Mouse (Mus musculus): Measurements from ENCODE around the gene Wnt10b.
"Not testable (repeated sequence)": the region's sequence is repeated elsewhere in the genome, so short reads cannot be mapped to it uniquely, and the experiment has no call there.

Wnt10b gene

DNA sequence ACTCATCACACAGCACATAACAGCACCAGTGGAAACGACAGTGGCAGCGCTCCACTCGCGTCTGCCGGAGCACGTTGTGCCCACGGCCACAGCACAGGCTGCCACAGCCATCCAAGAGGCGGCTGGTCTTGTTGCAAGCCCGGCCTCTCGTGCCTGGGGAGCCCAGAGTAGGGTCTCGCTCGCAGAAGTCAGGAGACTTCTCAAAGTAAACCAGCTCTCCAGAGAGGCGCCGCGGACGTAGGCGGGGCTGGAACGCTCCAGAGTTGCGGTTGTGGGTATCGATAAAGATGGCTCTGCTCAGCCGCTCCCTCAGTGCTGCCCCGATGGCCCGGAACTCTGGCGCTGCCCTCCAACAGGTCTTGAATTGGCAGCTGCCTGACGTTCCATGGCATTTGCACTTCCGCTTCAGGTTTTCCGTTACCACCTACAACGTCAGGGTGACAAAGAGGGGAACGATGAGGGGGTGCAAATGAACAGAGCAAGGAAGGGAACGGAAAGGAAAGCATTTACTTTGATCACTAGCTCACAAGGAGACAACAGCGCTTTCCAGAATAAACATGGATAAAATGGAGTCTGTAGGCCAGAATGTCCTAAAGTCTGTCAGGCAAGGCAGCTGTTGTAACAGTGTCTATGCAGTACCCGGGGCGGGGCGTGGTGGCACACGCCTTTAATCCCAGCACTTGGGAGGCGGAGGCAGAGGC lies 5.3 kb downstream of the Wnt10b start:
- no peak for DNase-seq (ENCODE audit: low read depth, low spot score)

- no peak for DNase-seq (ENCODE audit: low read depth, low spot score)
Measured at GRCm38 (mm10) chr15:98771813-98772425, 6.0 kb downstream of the Wnt10b start.

- DNase-seq (ENCODE audit: low read depth, low spot score), result no peak
Measured at GRCm38 (mm10) chr15:98768259-98768658, 9.7 kb downstream of the Wnt10b start.

- DNase-seq (ENCODE audit: low read depth, low spot score), result no peak
Measured at GRCm38 (mm10) chr15:98765929-98766328, 12.0 kb downstream of the Wnt10b start.

DNA sequence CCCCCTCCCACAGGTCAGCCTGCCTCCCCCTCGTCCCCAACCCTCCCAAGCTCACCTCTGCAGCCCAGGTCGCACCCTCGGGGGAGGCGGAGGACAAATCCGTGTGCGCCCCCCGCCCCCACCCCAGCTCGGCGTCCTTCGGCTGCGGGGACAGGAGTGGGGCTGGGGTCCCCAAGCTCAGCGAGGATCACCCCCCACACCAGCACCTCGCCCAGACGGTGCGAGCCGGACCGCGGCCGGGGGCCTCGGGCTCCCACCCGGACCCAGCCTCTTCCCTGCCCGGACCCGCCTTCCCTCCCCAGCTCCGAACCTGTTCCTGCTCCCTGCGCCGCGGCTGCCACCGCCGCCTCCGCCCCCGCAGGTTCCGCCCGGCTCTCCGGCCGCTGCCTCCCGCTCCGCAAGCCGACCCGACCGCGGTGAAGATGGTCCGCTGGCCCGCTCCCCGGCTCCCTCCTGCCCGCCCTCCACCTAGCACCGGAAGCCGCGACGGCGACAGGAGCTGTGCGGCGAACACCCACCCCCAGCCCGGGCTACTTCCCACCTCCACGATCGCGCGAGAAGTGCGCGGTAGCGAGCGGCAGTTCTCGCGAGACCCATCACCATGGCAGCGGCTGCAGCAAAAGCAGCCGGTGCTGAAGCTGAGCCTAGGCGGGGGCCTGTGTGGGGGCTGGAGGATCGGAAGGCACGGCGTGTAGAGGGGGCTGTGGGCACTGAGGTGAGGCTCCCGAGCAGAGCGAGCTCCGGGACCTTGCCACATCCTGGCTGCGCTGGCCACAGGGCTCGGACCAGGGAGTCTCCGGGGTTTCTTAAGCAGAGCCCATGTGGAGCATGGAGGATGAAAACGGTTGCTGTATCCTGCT lies 15.1 kb downstream of the Wnt10b start, which contains the start of gene Arf3:
Arf3 (minus strand) TSS at position 545 of the 860 bp plus-strand sequence.
- peak; percentile 39 for DNase-seq (ENCODE audit: low read depth, low spot score)

GRCm38 (mm10) chr15:98762201-98762621 lies 15.7 kb downstream of the Wnt10b start:
- DNase-seq (ENCODE audit: low read depth, low spot score), result no peak

DNA sequence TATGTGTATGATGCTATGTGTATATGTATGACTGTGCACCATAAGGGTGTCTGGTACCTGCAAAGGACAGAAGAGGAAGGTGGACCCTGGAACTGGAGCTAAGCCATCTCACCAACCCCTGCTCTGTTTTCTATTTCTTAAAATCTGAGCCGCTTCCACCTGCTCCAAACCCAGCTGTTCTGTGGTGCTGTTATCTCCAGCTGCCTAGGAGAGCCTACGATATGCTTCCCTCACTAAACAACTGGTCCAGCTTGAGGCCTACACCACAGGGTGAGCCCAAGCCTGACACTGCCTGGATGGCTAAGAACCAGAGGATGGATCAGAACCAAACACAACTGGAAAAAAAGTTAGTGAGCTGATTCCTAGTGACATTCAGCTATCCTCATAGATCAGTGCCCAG lies 23.8 kb downstream of the Wnt10b start:
- DNase-seq (ENCODE audit: low read depth, low spot score), result no peak

DNA sequence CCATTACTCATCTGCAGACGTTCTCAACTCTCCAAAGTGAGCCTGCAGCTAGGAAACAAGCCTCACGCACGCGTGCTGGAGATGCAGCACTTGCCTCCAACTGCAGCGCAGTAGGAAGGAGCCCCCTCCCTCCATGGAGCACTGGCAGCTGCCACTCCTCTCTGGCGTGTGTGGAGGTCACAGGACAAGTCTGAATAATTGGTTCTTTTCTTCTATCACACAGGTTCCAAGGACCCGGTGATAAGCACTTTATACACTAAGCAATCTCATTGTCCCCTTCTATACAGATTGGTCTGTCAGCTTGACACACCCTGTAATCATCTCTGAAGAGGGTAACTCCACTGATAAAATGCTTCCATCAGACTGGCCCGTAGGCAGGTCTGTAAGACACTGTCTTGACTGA lies 24.9 kb downstream of the Wnt10b start:
- no peak for DNase-seq (ENCODE audit: low read depth, low spot score)

DNA sequence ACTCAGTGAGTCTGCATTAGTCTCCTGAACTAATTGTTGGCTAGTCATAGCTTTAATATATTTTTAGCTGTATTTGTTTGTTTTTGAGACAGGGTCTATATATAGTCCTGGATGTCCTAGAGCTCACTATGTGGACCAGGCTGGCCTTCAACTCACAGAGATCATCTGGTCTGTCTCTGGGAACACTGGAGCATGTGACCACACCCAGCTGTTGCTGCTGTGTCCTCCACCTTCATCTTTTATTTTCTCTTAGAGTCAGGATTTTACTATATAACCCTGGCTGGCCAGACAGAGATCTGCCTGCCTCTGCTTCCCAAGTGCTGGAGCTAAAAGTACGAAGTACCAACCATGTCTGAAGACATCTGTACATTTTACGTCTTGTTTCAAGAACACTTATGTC lies 28.9 kb downstream of the Wnt10b start:
- no peak for DNase-seq (ENCODE audit: low read depth, low spot score)

DNA sequence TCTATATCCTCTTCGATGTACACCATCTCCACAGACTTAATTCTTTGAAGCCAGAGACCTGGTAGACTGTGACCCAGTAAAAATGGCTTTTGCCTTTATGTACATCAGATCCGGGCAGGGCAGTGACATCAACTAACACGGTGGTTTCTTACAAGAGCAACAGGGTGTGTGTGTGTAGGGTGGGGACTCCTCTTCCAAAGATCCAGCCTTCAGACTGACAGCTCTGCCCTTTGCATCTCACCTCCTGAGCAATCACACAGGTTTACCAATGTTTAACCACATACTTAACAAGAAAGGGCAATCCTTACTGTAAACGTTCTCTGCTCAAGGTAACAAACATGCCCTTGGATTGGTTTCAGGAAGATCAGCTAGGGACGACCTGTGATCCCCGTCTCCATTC lies 30.7 kb downstream of the Wnt10b start:
- no peak for DNase-seq (ENCODE audit: low read depth, low spot score)

GRCm38 (mm10) chr15:98746344-98746965 lies 31.5 kb downstream of the Wnt10b start:
- DNase-seq (ENCODE audit: low read depth, low spot score), result no peak

GRCm38 (mm10) chr15:98743863-98744262 lies 34.1 kb downstream of the Wnt10b start:
- not testable (repeated sequence) for DNase-seq (ENCODE audit: low read depth, low spot score)

DNA sequence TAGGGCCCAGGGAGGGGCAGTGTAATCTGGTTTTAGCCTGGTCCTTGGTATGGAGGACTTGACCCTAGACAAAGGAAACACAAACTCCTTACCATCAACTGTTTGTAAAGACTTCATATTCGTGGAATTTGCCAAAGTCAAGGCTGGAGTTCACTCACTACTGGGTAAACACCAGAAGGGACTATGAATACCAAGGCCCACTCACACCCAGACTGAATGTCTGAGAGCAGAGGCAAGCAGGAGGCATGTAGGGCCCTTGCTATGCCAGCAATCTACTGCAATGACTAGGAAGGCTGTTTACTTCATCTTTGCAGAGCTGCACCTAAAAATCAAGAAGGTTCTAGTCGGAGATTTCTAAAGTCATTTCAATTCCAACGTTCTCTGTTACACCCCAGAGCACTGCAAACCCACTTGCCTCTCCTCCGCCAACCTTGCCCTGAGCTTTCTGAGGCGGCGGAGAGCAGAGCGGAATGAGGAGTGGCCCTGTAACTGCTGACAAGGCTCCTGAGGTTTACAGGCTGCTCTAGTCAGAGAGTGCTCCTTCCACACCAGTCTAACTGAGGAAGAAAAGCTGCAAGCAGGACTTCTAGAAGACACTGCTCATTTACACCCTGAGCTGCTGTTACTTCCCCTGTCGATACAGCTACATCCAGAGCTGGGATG lies 35.1 kb downstream of the Wnt10b start:
- DNase-seq (ENCODE audit: low read depth, low spot score), result no peak

GRCm38 (mm10) chr15:98740219-98740618 lies 37.7 kb downstream of the Wnt10b start:
- no peak for DNase-seq (ENCODE audit: low read depth, low spot score)

DNA sequence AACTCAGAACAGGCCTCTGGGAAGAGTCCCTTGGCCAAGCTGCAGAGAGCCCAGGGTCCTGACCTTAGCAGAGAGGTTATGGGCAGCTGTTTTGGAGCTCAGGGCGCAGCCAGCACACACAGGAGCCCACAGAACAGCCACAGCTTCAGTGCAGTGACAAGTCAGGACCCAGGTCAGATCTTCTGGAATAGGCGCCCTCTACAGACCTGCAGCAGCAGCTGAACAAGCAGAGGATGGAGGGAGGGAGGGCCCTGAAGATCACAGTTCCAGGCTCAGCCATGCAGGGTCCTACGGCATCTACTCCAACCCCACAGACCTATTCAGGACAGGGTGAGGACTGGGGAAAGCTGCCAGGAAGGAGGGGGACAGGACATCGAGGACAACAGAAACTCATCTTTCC lies 39.2 kb downstream of the Wnt10b start:
- no peak for DNase-seq (ENCODE audit: low read depth, low spot score)

- DNase-seq (ENCODE audit: low read depth, low spot score), result no peak
Measured at GRCm38 (mm10) chr15:98737881-98738280, 40.1 kb downstream of the Wnt10b start.

DNA sequence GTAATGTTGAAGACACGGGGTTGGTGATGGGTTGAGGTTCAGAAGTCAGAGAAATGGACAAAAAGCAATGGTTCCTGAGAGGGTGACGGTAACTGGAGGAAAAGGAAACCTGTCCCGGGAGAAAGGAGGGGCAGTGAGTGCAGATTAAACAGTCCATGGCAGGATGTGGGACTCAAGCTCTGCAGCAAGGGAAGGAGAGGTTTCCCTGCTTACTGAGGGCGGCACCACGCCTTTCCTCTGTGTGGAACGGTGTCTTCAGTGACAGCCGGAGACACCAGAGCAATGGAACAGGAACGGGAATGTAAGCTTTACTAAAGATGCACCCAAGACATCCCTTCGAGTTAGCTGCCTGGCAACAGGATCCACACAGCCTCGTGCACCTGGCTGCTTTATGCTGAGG lies 41.4 kb downstream of the Wnt10b start:
- DNase-seq (ENCODE audit: low read depth, low spot score), result no peak

GRCm38 (mm10) chr15:98733976-98734566 lies 43.9 kb downstream of the Wnt10b start:
- no peak for DNase-seq (ENCODE audit: low read depth, low spot score)

DNA sequence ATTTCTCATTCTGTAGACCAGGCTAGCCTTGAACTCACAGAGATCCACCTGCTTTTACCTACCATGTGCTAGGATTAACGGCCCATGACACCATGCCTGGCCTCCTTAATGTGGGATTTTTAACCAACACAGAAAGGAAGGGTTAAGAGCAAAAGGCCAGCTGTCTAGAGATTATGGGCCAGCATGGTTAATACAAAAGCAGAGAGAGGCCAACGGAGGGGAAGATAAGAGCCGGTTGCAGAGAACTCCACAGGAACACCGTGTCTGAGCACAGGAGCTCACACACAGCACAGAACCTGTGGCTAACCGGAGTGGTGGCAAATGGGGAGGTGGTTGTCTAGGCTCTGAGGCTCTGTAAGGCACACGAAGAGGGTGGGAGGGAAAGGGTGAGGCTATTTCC lies 44.6 kb downstream of the Wnt10b start:
- no peak for DNase-seq (ENCODE audit: low read depth, low spot score)

DNA sequence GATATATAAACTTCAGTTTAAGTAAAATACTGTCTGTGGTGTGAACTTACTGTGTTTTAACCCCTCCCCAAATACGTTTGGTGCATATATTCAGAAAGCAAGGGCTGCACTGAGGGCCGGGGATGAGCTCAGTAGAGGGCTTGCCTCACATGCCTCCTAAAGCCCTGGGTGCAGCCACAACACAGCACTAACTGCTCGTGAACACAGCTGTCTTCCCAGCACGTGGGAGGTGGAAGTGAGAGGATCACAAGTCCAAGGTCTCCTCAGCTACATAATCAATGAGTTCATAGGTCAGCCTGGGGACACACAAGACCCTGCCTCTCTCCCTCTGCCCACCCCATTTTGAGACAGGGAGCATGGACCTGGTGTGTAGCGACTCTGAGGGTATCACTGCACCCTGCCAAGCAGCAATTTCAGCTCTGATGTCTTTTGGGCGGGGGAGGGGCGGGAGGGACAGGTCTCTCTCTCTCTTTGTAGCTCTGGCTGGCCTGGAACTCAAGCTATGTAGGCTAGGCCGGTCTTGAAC lies 45.9 kb downstream of the Wnt10b start:
- DNase-seq (ENCODE audit: low read depth, low spot score), result no peak

- DNase-seq (ENCODE audit: low read depth, low spot score), result no peak
Measured at GRCm38 (mm10) chr15:98730790-98731189, 47.2 kb downstream of the Wnt10b start.
